Mouse (Mus musculus): ENCODE measurements around the gene Il10ra. TPM values are rescaled to one million over a fixed set of nuclear protein-coding genes. Genes with fewer than 3 reads are reported as not detected.

Gene Il10ra
- polyA plus RNA-seq, 1 experiment: 5.1 TPM

GRCm38 (mm10) chr9:45261872-45262271 is 7.1 kb downstream of the Il10ra start:
- TF ChIP-seq POLR2A (IDR thresholded peaks at IDR 0.05; ENCODE audit: extremely low read depth, insufficient read depth, low read length) (no peak), CTCF (IDR thresholded peaks at IDR 0.05; ENCODE audit: extremely low read depth, insufficient read depth, low read length) (no peak)
- H3K4me1 ChIP-seq (ENCODE audit: control insufficient read depth, insufficient read depth, low read length): no peaks in the 10 kb centered on the region
- no peak overlapping the region for H3K4me3 ChIP-seq (ENCODE audit: insufficient read depth, low read length)
- no peak overlapping the region for H3K27ac ChIP-seq (ENCODE audit: insufficient read depth, low read length)

GRCm38 (mm10) chr9:45261466-45261865 is 7.5 kb downstream of the Il10ra start:
- H3K4me1 ChIP-seq (ENCODE audit: control insufficient read depth, insufficient read depth, low read length): no peaks in the 10 kb centered on the region
- TF ChIP-seq POLR2A (IDR thresholded peaks at IDR 0.05; ENCODE audit: extremely low read depth, insufficient read depth, low read length): no peak
- no peak for TF ChIP-seq CTCF (IDR thresholded peaks at IDR 0.05; ENCODE audit: extremely low read depth, insufficient read depth, low read length)
- no peak overlapping the region for H3K27ac ChIP-seq (ENCODE audit: insufficient read depth, low read length)
- no peak overlapping the region for H3K4me3 ChIP-seq (ENCODE audit: insufficient read depth, low read length)

GRCm38 (mm10) chr9:45259065-45259464 is 9.9 kb downstream of the Il10ra start:
- TF ChIP-seq POLR2A (IDR thresholded peaks at IDR 0.05; ENCODE audit: extremely low read depth, insufficient read depth, low read length): no peak
- no peak for TF ChIP-seq CTCF (IDR thresholded peaks at IDR 0.05; ENCODE audit: extremely low read depth, insufficient read depth, low read length)
- no peak overlapping the region for H3K27ac ChIP-seq (ENCODE audit: insufficient read depth, low read length)
- H3K4me3 ChIP-seq (ENCODE audit: insufficient read depth, low read length): no peak overlapping the region
- no peaks in the 10 kb centered on the region for H3K4me1 ChIP-seq (ENCODE audit: control insufficient read depth, insufficient read depth, low read length)

- no peaks in the 10 kb centered on the region for H3K4me1 ChIP-seq (ENCODE audit: control insufficient read depth, insufficient read depth, low read length)
- no peak overlapping the region for H3K4me3 ChIP-seq (ENCODE audit: insufficient read depth, low read length)
- H3K27ac ChIP-seq (ENCODE audit: insufficient read depth, low read length): no peak overlapping the region
- TF ChIP-seq CTCF (IDR thresholded peaks at IDR 0.05; ENCODE audit: extremely low read depth, insufficient read depth, low read length) (no peak), POLR2A (IDR thresholded peaks at IDR 0.05; ENCODE audit: extremely low read depth, insufficient read depth, low read length) (no peak)
These were observed 13.0 kb downstream of the Il10ra start for GRCm38 (mm10) chr9:45255967-45256366.

- no peaks in the 10 kb centered on the region for H3K4me1 ChIP-seq (ENCODE audit: control insufficient read depth, insufficient read depth, low read length)
- H3K4me3 ChIP-seq (ENCODE audit: insufficient read depth, low read length): no peak overlapping the region
- no peak overlapping the region for H3K27ac ChIP-seq (ENCODE audit: insufficient read depth, low read length)
- TF ChIP-seq CTCF (IDR thresholded peaks at IDR 0.05; ENCODE audit: extremely low read depth, insufficient read depth, low read length): no peak
These were observed 13.5 kb downstream of the Il10ra start for GRCm38 (mm10) chr9:45255431-45255830.

- H3K4me3 ChIP-seq (ENCODE audit: insufficient read depth, low read length): no peak overlapping the region
- no peak overlapping the region for H3K27ac ChIP-seq (ENCODE audit: insufficient read depth, low read length)
- H3K4me1 ChIP-seq (ENCODE audit: control insufficient read depth, insufficient read depth, low read length): no peaks in the 10 kb centered on the region
- TF ChIP-seq CTCF (IDR thresholded peaks at IDR 0.05; ENCODE audit: extremely low read depth, insufficient read depth, low read length): no peak
- TF ChIP-seq POLR2A (IDR thresholded peaks at IDR 0.05; ENCODE audit: extremely low read depth, insufficient read depth, low read length): no peak
These were observed 14.3 kb downstream of the Il10ra start for GRCm38 (mm10) chr9:45254605-45255004.

GRCm38 (mm10) chr9:45254021-45254420 is 14.9 kb downstream of the Il10ra start:
- no peak overlapping the region for H3K27ac ChIP-seq (ENCODE audit: insufficient read depth, low read length)
- no peak overlapping the region for H3K4me3 ChIP-seq (ENCODE audit: insufficient read depth, low read length)
- no peaks in the 10 kb centered on the region for H3K4me1 ChIP-seq (ENCODE audit: control insufficient read depth, insufficient read depth, low read length)
- TF ChIP-seq POLR2A (IDR thresholded peaks at IDR 0.05; ENCODE audit: extremely low read depth, insufficient read depth, low read length): no peak
- TF ChIP-seq CTCF (IDR thresholded peaks at IDR 0.05; ENCODE audit: extremely low read depth, insufficient read depth, low read length): no peak

GRCm38 (mm10) chr9:45252395-45252794 is 16.6 kb downstream of the Il10ra start:
- Histone ChIP-seq H3K27ac (ENCODE audit: insufficient read depth, low read length) (no peak overlapping the region), H3K4me1 (ENCODE audit: control insufficient read depth, insufficient read depth, low read length) (no peaks in the 10 kb centered on the region), H3K4me3 (ENCODE audit: insufficient read depth, low read length) (no peak overlapping the region)
- TF ChIP-seq POLR2A (IDR thresholded peaks at IDR 0.05; ENCODE audit: extremely low read depth, insufficient read depth, low read length) (no peak), CTCF (IDR thresholded peaks at IDR 0.05; ENCODE audit: extremely low read depth, insufficient read depth, low read length) (no peak)

GRCm38 (mm10) chr9:45251990-45252389 is 17.0 kb downstream of the Il10ra start:
- H3K27ac ChIP-seq (ENCODE audit: insufficient read depth, low read length): no peak overlapping the region
- H3K4me1 ChIP-seq (ENCODE audit: control insufficient read depth, insufficient read depth, low read length): no peaks in the 10 kb centered on the region
- no peak overlapping the region for H3K4me3 ChIP-seq (ENCODE audit: insufficient read depth, low read length)
- TF ChIP-seq CTCF (IDR thresholded peaks at IDR 0.05; ENCODE audit: extremely low read depth, insufficient read depth, low read length) (no peak), POLR2A (IDR thresholded peaks at IDR 0.05; ENCODE audit: extremely low read depth, insufficient read depth, low read length) (no peak)

DNA sequence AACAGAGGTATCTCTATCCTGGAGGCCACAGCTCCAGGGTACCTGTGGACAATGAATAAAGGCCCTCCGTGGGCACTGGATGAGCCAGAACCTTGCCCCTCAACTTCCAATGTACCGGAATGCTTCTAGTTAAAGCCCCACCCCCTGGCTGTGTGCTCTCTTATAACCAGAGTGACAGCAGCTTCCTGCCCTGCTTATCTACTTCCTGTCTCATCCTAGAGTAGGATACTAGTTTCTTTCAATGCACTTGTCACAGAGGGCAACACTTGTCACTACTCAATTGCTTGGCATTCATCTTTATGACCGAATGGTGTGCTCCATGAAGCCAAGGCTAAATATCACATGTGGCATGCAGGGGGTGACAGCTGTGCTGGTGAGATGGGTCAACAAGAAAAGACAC is 17.7 kb downstream of the Il10ra start:
- TF ChIP-seq CTCF (IDR thresholded peaks at IDR 0.05; ENCODE audit: extremely low read depth, insufficient read depth, low read length) (no peak), POLR2A (IDR thresholded peaks at IDR 0.05; ENCODE audit: extremely low read depth, insufficient read depth, low read length) (no peak)
- H3K4me1 ChIP-seq (ENCODE audit: control insufficient read depth, insufficient read depth, low read length): no peaks in the 10 kb centered on the region
- no peak overlapping the region for H3K27ac ChIP-seq (ENCODE audit: insufficient read depth, low read length)
- H3K4me3 ChIP-seq (ENCODE audit: insufficient read depth, low read length): no peak overlapping the region

GRCm38 (mm10) chr9:45250306-45250705 is 18.6 kb downstream of the Il10ra start:
- Histone ChIP-seq H3K4me1 (ENCODE audit: control insufficient read depth, insufficient read depth, low read length) (no peaks in the 10 kb centered on the region), H3K27ac (ENCODE audit: insufficient read depth, low read length) (no peak overlapping the region), H3K4me3 (ENCODE audit: insufficient read depth, low read length) (no peak overlapping the region)
- no peak for TF ChIP-seq CTCF (IDR thresholded peaks at IDR 0.05; ENCODE audit: extremely low read depth, insufficient read depth, low read length)
- no peak for TF ChIP-seq POLR2A (IDR thresholded peaks at IDR 0.05; ENCODE audit: extremely low read depth, insufficient read depth, low read length)
